Mouse (Mus musculus) heart, postnatal 0 days (tissue): Measurements from ENCODE around the gene Ets2.

ENCODE experiments used
- CTCF ChIP-seq: IDR thresholded peaks from 2 replicates; pipeline ENCODE4 v1.5.1; 2016; ENCODE audit warnings: antibody characterized with exemption, control low read depth, low read depth
- EP300 ChIP-seq: IDR thresholded peaks from 2 replicates; pipeline ENCODE4 v1.6.1; 2016; ENCODE audit warnings: antibody characterized with exemption, low read depth

DNA sequence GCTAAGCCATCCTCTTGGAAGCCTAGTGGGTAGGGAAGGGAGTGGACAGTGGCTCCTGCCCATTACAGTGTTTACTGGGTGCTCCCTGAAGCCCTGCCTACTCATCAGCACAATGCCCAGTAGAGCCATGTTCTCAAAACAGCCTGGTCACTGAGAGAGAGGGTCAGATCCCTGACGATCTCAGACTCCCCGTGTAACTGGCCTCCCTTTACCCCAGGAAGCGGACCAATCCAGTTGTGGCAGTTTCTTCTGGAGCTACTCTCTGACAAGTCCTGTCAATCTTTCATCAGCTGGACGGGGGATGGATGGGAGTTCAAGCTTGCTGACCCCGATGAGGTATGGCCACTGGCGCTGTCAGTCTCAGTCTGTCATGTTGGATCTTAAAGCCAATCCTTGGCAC lies 15.8 kb downstream of the Ets2 start:
- TF ChIP-seq CTCF (no peak), EP300 (no peak)
